Comparison of ENCODE assay signal across 9 mouse cellular contexts in genomic region chr6:24955946-24956585, GRCm38 (mm10). TPM values are rescaled to one million over a fixed set of nuclear protein-coding genes. Genes with fewer than 3 reads are reported as not detected.
DNase-seq lines count a peak whose midpoint lies in the region; ATAC-seq and TF ChIP-seq lines count a peak whose summit lies in the region.
"Had no signal": no experiment of that assay in that cellular context is flagged by ENCODE, and none has a peak within 500 bp of the region (broad histone marks: within the 10 kb centered on the region; RNA-seq: fewer than 3 reads in every experiment).

Gene Tmem229a (minus strand): TSS chr6:24956297.

- peak within 1 kb of the TSS; percentile 61 for H3K4me3 ChIP-seq in embryonic facial prominence, embryonic 13.5 days
- peak within 1 kb of the TSS; percentile 61 for H3K4me3 ChIP-seq in heart, embryonic 12.5 days
- peak within 1 kb of the TSS; percentile 67 for H3K4me3 ChIP-seq in kidney, embryonic 16.5 days (ENCODE audit: low read length)
- peak within 1 kb of the TSS; percentile 56 for H3K4me3 ChIP-seq in limb, embryonic 14.5 days (replicated peaks; ENCODE audit: low read length)
- H3K4me3 ChIP-seq in neural tube, embryonic 14.5 days (ENCODE audit: low read depth, low read length) = peak within 1 kb of the TSS; percentile 76

- H3K9ac ChIP-seq in embryonic facial prominence, embryonic 13.5 days = peak within 1 kb of the TSS; percentile 76
- H3K9ac ChIP-seq in heart, embryonic 12.5 days = peak within 1 kb of the TSS; percentile 52
- peak within 1 kb of the TSS; percentile 72 for H3K9ac ChIP-seq in kidney, embryonic 16.5 days (replicated peaks; ENCODE audit: low read length)
- peak within 1 kb of the TSS; percentile 59 for H3K9ac ChIP-seq in limb, embryonic 14.5 days (ENCODE audit: low read depth, low read length, severe bottlenecking)
- peak within 1 kb of the TSS; percentile 94 for H3K9ac ChIP-seq in neural tube, embryonic 14.5 days (replicated peaks; ENCODE audit: low read depth, low read length)

- H3K36me3 ChIP-seq in embryonic facial prominence, embryonic 13.5 days = no peaks in the 10 kb centered on the region
- H3K36me3 ChIP-seq in heart, embryonic 12.5 days = no peaks in the 10 kb centered on the region
- no peaks in the 10 kb centered on the region for H3K36me3 ChIP-seq in kidney, embryonic 16.5 days (ENCODE audit: insufficient read depth, low read length)
- no peaks in the 10 kb centered on the region for H3K36me3 ChIP-seq in limb, embryonic 14.5 days (ENCODE audit: control insufficient read depth, insufficient read depth, low read length)
- no peaks in the 10 kb centered on the region for H3K36me3 ChIP-seq in neural tube, embryonic 14.5 days (ENCODE audit: control insufficient read depth, insufficient read depth, low read length)

- H3K4me1 ChIP-seq in embryonic facial prominence, embryonic 13.5 days = peaks cover 12% of the 10 kb centered on the region; the same call in 1 of the 2 replicates
- H3K4me1 ChIP-seq in heart, embryonic 12.5 days (replicated peaks) = peaks cover 8% of the 10 kb centered on the region; the same call in 1 of the 2 replicates
- H3K4me1 ChIP-seq in kidney, embryonic 16.5 days (ENCODE audit: insufficient read depth, low read length) = peaks cover 7% of the 10 kb centered on the region; the same call in 1 of the 2 replicates
- H3K4me1 ChIP-seq in limb, embryonic 14.5 days (ENCODE audit: control insufficient read depth, insufficient read depth, low read length) = no peaks in the 10 kb centered on the region; the same call in 1 of the 2 replicates
- 0 out of 2 replicates have a peak, but pooled peaks cover 4% of the 10 kb centered on the region for H3K4me1 ChIP-seq in neural tube, embryonic 14.5 days (ENCODE audit: control insufficient read depth, insufficient read depth, low read length)

- DNase-seq in spleen, postnatal 10 days (ENCODE audit: low spot score in 2 of 2) = peak; percentile 4 to 13
- no peak for DNase-seq in spleen, postnatal 14 days (ENCODE audit: low spot score in 2 of 2)
- peak; percentile 34 for DNase-seq in limb, embryonic 14.5 days (ENCODE audit: low spot score)
- no peak for DNase-seq in adipocyte (ENCODE audit: low spot score)

- peaks cover 23% of the 10 kb centered on the region for H3K27me3 ChIP-seq in embryonic facial prominence, embryonic 13.5 days
- H3K27me3 ChIP-seq in heart, embryonic 12.5 days (replicated peaks) = peaks cover 9% of the 10 kb centered on the region
- H3K27me3 ChIP-seq in kidney, embryonic 16.5 days (ENCODE audit: insufficient read depth, low read length) = peaks cover 15% of the 10 kb centered on the region; the same call in 1 of the 2 replicates
- H3K27me3 ChIP-seq in limb, embryonic 14.5 days (ENCODE audit: control insufficient read depth, insufficient read depth, low read length) = peaks cover 15% of the 10 kb centered on the region
- H3K27me3 ChIP-seq in neural tube, embryonic 14.5 days (ENCODE audit: control insufficient read depth, insufficient read depth, low read length) = peaks cover 2% of the 10 kb centered on the region; the same call in 1 of the 2 replicates
- H3K27me3 ChIP-seq: CH12.LX had no signal

- H3K4me2 ChIP-seq in embryonic facial prominence, embryonic 13.5 days = peak within 1 kb of the TSS; percentile 98
- H3K4me2 ChIP-seq in heart, embryonic 12.5 days = peak within 1 kb of the TSS; percentile 98
- peak within 1 kb of the TSS; percentile 98 for H3K4me2 ChIP-seq in kidney, embryonic 16.5 days (replicated peaks; ENCODE audit: low read depth, low read length)
- H3K4me2 ChIP-seq in limb, embryonic 14.5 days (replicated peaks; ENCODE audit: low read depth, low read length, severe bottlenecking) = peak within 1 kb of the TSS; percentile 98
- peak within 1 kb of the TSS; percentile 66 for H3K4me2 ChIP-seq in neural tube, embryonic 14.5 days (ENCODE audit: low read depth, low read length)

- 0 out of 2 replicates have a peak, but pooled peaks have one; percentile 20 for TF ChIP-seq POLR2A in limb, embryonic 14.5 days (IDR thresholded peaks at IDR 0.05; ENCODE audit: borderline replicate concordance, extremely low read depth, insufficient read depth, insufficient read length)

- peak within 1 kb of the TSS; percentile 48 for H3K27ac ChIP-seq in embryonic facial prominence, embryonic 13.5 days
- no peak within 1 kb of the TSS for H3K27ac ChIP-seq in heart, embryonic 12.5 days (ENCODE audit: poor library complexity, severe bottlenecking)
- H3K27ac ChIP-seq in kidney, embryonic 16.5 days (ENCODE audit: low read length) = peak within 1 kb of the TSS; percentile 87
- H3K27ac ChIP-seq in limb, embryonic 14.5 days (replicated peaks; ENCODE audit: low read depth, low read length) = no peak within 1 kb of the TSS
- peak within 1 kb of the TSS; percentile 86 for H3K27ac ChIP-seq in neural tube, embryonic 14.5 days (ENCODE audit: low read depth, low read length)

- peak; percentile 78 for ATAC-seq in embryonic facial prominence, embryonic 13.5 days (ENCODE audit: insufficient number of reproducible peaks, insufficient read depth, low FRiP score, low TSS enrichment, low read depth)
- peak; percentile 75 for ATAC-seq in heart, embryonic 12.5 days (ENCODE audit: insufficient number of reproducible peaks, low FRiP score)
- ATAC-seq in kidney, embryonic 16.5 days (ENCODE audit: low FRiP score, low TSS enrichment) = peak; percentile 84
- peak; percentile 73 for ATAC-seq in limb, embryonic 14.5 days (ENCODE audit: low FRiP score, low read depth)
- ATAC-seq in neural tube, embryonic 14.5 days (ENCODE audit: low read depth) = peak; percentile 90

- 2% methylated on average over 35 of the region's 46 CpGs for WGBS in embryonic facial prominence, embryonic 13.5 days
- under 1% methylated on average over 38 of the region's 46 CpGs for WGBS in heart, embryonic 12.5 days
- WGBS in kidney, embryonic 16.5 days = 1% methylated on average over 46 of the region's 46 CpGs
- under 1% methylated on average over 24 of the region's 46 CpGs for whole genome bisulfite sequencing in limb, embryonic 14.5 days
- WGBS in neural tube, embryonic 14.5 days = under 1% methylated on average over 38 of the region's 46 CpGs

- no peaks in the 10 kb centered on the region for H3K9me3 ChIP-seq in embryonic facial prominence, embryonic 13.5 days
- no peaks in the 10 kb centered on the region for H3K9me3 ChIP-seq in heart, embryonic 12.5 days (replicated peaks)
- no peaks in the 10 kb centered on the region for H3K9me3 ChIP-seq in kidney, embryonic 16.5 days (ENCODE audit: low read length)
- H3K9me3 ChIP-seq in limb, embryonic 14.5 days (ENCODE audit: control insufficient read depth, low read length) = no peaks in the 10 kb centered on the region
- H3K9me3 ChIP-seq in neural tube, embryonic 14.5 days (ENCODE audit: control insufficient read depth, low read length) = no peaks in the 10 kb centered on the region

RNA-seq across cellular contexts. Expression of gene Tmem229a, which starts in this region (rescaled TPM):
- 1.4 and 1.5 TPM in 2 replicates for polyA plus RNA-seq in embryonic facial prominence, embryonic 13.5 days (2015; fragmentation: Nextera tagmentation; extraction: Ambion mirVana)
- 0.13 and 0.19 TPM in 2 replicates for polyA plus RNA-seq in heart, embryonic 12.5 days (2016; fragmentation: Nextera tagmentation; extraction: Ambion mirVana)
- polyA plus RNA-seq in kidney, embryonic 16.5 days (2015; fragmentation: Nextera tagmentation; extraction: Ambion mirVana) = 10.0 and 11.3 TPM in 2 replicates
- 0.62 and 0.82 TPM in 2 replicates for polyA plus RNA-seq in limb, embryonic 14.5 days (2012; rRNA removed)
- polyA plus RNA-seq in limb, embryonic 14.5 days (2014; fragmentation: Nextera tagmentation; extraction: Ambion mirVana) = 0.75 and 0.87 TPM in 2 replicates
- 4.7 and 5.3 TPM in 2 replicates for polyA plus RNA-seq in neural tube, embryonic 14.5 days (2014; fragmentation: Nextera tagmentation; extraction: Ambion mirVana)

Comparison
In these comparisons a context has a peak if more than half of its experiments do, and no peak if none do; other contexts are left out.
1. DNase-seq: peak in spleen, postnatal 10 days (2 of 2); none in spleen, postnatal 14 days (0 of 2) and adipocyte (single experiment).
2. Peak in ATAC-seq, H3K4me3 ChIP-seq, H3K9ac ChIP-seq and H3K4me2 ChIP-seq in heart, embryonic 12.5 days; RNA of the gene not detected or under 1 TPM.
3. Peak in DNase-seq, ATAC-seq, H3K4me3 ChIP-seq, H3K9ac ChIP-seq and H3K4me2 ChIP-seq in limb, embryonic 14.5 days; RNA of the gene not detected or under 1 TPM.
4. H3K27ac ChIP-seq: peak in embryonic facial prominence, embryonic 13.5 days (single experiment), kidney, embryonic 16.5 days (single experiment) and neural tube, embryonic 14.5 days (single experiment); none in heart, embryonic 12.5 days (single experiment) and limb, embryonic 14.5 days (single experiment).
5. Peak in every context shown above with its lines, with median percentiles within 50 percentile points of each other: ATAC-seq, H3K4me2 ChIP-seq, H3K4me3 ChIP-seq and H3K9ac ChIP-seq.